Mouse (Mus musculus): ENCODE results near the gene Asic2.

DNA sequence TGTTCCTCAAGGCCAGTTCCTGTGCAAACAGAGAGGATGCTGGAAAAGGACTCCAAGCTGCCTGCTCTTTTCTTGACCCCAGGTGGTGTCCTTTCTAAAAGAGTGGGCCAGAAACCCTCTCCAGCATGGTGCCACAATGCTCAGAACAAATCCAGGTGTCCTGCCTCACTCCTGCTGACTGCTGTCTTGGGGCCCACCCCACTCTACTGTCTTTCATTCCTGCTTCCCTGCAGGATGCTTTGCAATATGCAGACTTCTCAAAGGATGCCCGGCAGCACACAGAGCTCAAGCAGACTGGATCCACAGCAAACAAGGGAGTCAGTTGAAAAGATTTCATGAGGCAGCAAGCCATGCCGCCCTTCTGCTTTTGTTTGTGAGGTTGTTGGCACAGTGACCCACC is 164.7 kb downstream of the Asic2 start:
- TF ChIP-seq CTCF (conservative IDR thresholded peaks at IDR 0.05; ENCODE audit: insufficient read depth, insufficient read length, low read depth, low read length) (no peak), POLR2A (IDR thresholded peaks at IDR 0.05; ENCODE audit: low read depth, low read length) (no peak)
